Mouse (Mus musculus): ENCODE data around the gene Ercc6. TPM values are rescaled to one million over a fixed set of nuclear protein-coding genes. Genes with fewer than 3 reads are reported as not detected.
A peak's percentile ranks its signal among the peaks of the same experiment; 100 is the strongest.

Gene Ercc6
- polyA plus RNA-seq, 1 experiment, result not detected

GRCm38 (mm10) chr14:32509443-32509961 lies 3.8 kb upstream of the Ercc6 start:
- Histone ChIP-seq H3K4me1 (ENCODE audit: control insufficient read depth, insufficient read depth, low read length) (peaks cover 5% of the 10 kb centered on the region; the same call in 1 of the 2 replicates), H3K27ac (ENCODE audit: insufficient read depth, low read depth, low read length) (no peak overlapping the region), H3K4me3 (ENCODE audit: insufficient read depth, low read depth, low read length) (no peak overlapping the region)
- no peak for TF ChIP-seq POLR2A (IDR thresholded peaks at IDR 0.05; ENCODE audit: insufficient read depth, low read depth, low read length)
- no peak for TF ChIP-seq CTCF (IDR thresholded peaks at IDR 0.05; ENCODE audit: insufficient read depth, low read depth, low read length)
- WGBS, result 78% methylated on average over 6 of the region's 6 CpGs

GRCm38 (mm10) chr14:32512912-32513311 lies 409 bp upstream of the Ercc6 start:
- peak overlapping the region; percentile 96 for H3K4me3 ChIP-seq (ENCODE audit: insufficient read depth, low read depth, low read length)
- TF ChIP-seq CTCF (IDR thresholded peaks at IDR 0.05; ENCODE audit: insufficient read depth, low read depth, low read length) (no peak), POLR2A (IDR thresholded peaks at IDR 0.05; ENCODE audit: insufficient read depth, low read depth, low read length) (no peak)
- no peak overlapping the region for H3K27ac ChIP-seq (ENCODE audit: insufficient read depth, low read depth, low read length)
- 36% methylated on average over 9 of the region's 9 CpGs for WGBS
- peaks cover 10% of the 10 kb centered on the region for H3K4me1 ChIP-seq (ENCODE audit: control insufficient read depth, insufficient read depth, low read length)

DNA sequence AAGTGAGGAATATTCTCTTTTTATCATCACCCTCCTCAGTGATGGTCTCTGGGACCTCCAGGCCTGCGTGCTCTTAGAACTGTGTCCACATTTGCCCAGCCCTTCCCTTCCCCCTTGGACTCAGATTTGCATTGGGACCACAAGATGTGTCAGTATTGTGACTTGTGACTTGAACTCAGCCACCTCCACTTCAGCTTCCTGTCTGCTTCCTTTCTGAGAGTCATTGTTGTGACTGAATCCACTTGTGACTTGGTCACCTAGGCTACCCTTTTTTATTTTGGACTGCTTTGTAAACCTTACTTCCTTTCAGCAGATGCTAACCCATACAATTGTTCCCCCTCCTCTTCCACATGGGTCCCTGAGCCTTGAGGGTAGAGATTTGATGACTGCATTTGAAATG lies 2.8 kb downstream of the Ercc6 start:
- Histone ChIP-seq H3K4me3 (ENCODE audit: insufficient read depth, low read depth, low read length) (no peak overlapping the region), H3K27ac (ENCODE audit: insufficient read depth, low read depth, low read length) (no peak overlapping the region), H3K4me1 (ENCODE audit: control insufficient read depth, insufficient read depth, low read length) (peaks cover 10% of the 10 kb centered on the region)
- TF ChIP-seq POLR2A (IDR thresholded peaks at IDR 0.05; ENCODE audit: insufficient read depth, low read depth, low read length), result no peak
- no peak for TF ChIP-seq CTCF (IDR thresholded peaks at IDR 0.05; ENCODE audit: insufficient read depth, low read depth, low read length)
- 92% methylated on average over 1 of the region's 1 CpGs for WGBS

DNA sequence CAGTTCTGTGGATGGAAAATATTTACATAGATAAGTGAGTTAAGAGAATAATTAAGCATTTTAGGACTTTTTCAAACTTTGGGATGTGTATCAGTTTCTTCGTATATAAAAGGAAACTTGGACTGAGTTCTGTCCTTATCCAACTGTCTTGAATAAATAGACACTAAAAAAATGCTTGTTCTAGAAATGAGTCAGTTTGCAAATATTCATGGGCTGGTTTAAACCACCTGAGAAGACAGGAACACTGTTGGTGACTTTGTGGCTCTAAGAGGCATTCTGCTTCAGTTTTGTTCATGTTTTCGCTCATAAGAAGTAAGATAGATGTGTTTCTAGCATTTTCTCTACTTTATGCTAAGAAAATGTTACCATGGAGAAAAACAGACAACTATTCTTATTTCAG lies 5.2 kb downstream of the Ercc6 start:
- WGBS, result 94% methylated on average over 2 of the region's 2 CpGs
- Histone ChIP-seq H3K4me1 (ENCODE audit: control insufficient read depth, insufficient read depth, low read length) (peaks cover 5% of the 10 kb centered on the region; the same call in 1 of the 2 replicates), H3K27ac (ENCODE audit: insufficient read depth, low read depth, low read length) (no peak overlapping the region), H3K4me3 (ENCODE audit: insufficient read depth, low read depth, low read length) (no peak overlapping the region)
- no peak for TF ChIP-seq CTCF (IDR thresholded peaks at IDR 0.05; ENCODE audit: insufficient read depth, low read depth, low read length)
- no peak for TF ChIP-seq POLR2A (IDR thresholded peaks at IDR 0.05; ENCODE audit: insufficient read depth, low read depth, low read length)

DNA sequence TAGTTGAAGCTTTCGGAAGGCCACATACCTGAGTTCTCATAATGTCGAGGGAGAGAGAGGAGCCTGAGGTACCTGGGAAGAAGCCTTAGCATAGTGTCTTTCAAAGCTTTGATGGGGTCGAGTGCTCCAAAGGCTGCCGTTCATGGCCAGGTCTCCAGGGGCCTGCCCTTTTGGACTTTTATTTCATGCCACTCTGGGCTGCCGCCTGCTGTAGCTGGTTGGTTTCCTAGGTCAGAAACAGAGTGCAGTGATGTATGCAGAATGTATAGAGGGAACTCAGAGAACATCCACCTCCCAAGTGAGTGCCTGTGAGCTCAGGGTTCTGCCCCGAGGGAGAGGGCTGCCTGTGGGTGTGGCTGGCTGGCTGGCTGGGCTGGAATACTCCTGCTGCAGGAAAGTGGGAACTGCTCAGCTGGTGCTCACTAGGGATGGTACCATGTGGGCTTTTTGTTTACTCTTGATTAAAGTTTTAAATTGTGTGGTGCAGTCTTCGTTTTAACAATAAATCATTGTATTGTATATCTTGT lies 7.1 kb downstream of the Ercc6 start:
- no peak overlapping the region for H3K4me3 ChIP-seq (ENCODE audit: insufficient read depth, low read depth, low read length)
- TF ChIP-seq CTCF (IDR thresholded peaks at IDR 0.05; ENCODE audit: insufficient read depth, low read depth, low read length) (no peak), POLR2A (IDR thresholded peaks at IDR 0.05; ENCODE audit: insufficient read depth, low read depth, low read length) (no peak)
- 75% methylated on average over 7 of the region's 7 CpGs for WGBS
- H3K27ac ChIP-seq (ENCODE audit: insufficient read depth, low read depth, low read length), result no peak overlapping the region
- H3K4me1 ChIP-seq (ENCODE audit: control insufficient read depth, insufficient read depth, low read length), result peaks cover 5% of the 10 kb centered on the region; the same call in 1 of the 2 replicates

DNA sequence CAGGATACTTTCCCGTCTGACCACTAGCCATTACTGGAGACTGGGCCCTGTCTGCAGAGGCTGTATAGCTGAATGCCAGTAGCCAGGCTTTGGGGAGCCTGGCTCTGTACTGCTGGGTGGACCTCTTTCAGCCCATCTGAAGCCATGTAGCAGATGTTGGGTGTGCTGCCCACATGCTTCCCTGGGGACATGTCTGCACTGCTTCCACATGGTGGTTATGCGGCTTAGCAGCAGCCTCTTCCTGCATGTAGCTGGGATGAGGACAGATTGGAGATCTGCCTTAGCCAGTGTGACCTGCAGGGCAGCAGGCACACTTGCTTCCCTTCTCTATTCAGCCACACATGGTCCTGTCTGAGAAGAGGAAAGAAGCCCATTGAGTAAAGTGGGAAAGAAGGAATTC lies 9.0 kb downstream of the Ercc6 start:
- WGBS, result 90% methylated on average over 2 of the region's 2 CpGs
- Histone ChIP-seq H3K4me3 (ENCODE audit: insufficient read depth, low read depth, low read length) (no peak overlapping the region), H3K4me1 (ENCODE audit: control insufficient read depth, insufficient read depth, low read length) (peaks cover 11% of the 10 kb centered on the region), H3K27ac (ENCODE audit: insufficient read depth, low read depth, low read length) (no peak overlapping the region)
- TF ChIP-seq CTCF (IDR thresholded peaks at IDR 0.05; ENCODE audit: insufficient read depth, low read depth, low read length) (no peak), POLR2A (IDR thresholded peaks at IDR 0.05; ENCODE audit: insufficient read depth, low read depth, low read length) (no peak)

DNA sequence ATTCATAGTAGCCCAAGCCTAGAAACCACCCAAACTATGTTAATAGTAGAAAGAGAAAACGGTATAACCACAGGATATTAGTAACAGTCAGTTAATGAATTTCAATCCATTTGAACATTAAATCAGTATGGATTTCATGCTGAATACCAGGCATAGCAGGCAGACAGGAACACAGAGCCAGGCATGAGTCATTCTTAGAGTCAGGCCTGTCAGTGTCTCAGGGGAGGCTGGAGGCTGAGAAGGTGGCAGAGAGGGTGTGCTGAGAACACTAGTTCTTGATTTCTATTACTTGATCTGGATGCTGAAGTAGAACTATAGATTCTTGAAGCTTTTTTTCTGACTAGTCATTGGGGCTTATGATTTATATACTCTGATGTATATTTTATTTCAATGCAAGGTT lies 10.8 kb downstream of the Ercc6 start:
- H3K4me1 ChIP-seq (ENCODE audit: control insufficient read depth, insufficient read depth, low read length), result peaks cover 12% of the 10 kb centered on the region
- no peak overlapping the region for H3K27ac ChIP-seq (ENCODE audit: insufficient read depth, low read depth, low read length)
- TF ChIP-seq POLR2A (IDR thresholded peaks at IDR 0.05; ENCODE audit: insufficient read depth, low read depth, low read length) (no peak), CTCF (IDR thresholded peaks at IDR 0.05; ENCODE audit: insufficient read depth, low read depth, low read length) (no peak)
- H3K4me3 ChIP-seq (ENCODE audit: insufficient read depth, low read depth, low read length), result no peak overlapping the region
- WGBS, result 89% methylated on average over 1 of the region's 1 CpGs

DNA sequence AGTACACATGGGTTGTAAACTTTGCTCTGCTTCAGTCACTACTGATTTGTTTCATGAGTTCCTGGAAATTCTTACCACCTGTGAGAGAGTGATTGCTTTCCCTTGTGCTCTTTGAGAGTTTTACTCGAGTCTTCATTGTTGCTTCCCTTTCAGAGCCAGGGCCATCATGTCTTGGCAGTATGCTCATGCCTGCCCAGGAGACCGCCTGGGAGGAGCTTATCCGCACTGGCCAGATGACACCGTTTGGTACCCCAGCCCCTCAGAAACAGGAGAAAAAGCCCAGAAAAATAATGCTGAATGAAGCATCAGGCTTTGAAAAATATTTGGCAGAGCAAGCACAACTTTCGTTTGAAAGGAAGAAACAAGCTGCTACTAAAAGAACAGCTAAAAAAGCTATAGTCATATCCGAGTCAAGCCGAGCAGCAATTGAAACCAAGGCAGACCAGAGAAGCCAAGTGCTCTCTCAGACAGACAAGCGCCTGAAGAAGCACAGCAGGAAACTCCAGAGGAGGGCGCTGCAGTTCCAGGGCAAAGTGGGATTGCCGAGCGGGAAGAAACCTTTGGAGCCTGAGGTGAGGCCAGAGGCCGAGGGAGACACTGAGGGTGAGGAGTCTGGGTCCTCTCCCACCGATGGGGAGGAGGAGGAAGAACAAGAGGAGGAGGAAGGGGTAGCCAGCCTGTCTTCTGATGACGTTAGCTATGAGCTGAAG lies 12.8 kb downstream of the Ercc6 start:
- TF ChIP-seq CTCF (IDR thresholded peaks at IDR 0.05; ENCODE audit: insufficient read depth, low read depth, low read length) (no peak), POLR2A (IDR thresholded peaks at IDR 0.05; ENCODE audit: insufficient read depth, low read depth, low read length) (no peak)
- Histone ChIP-seq H3K4me3 (ENCODE audit: insufficient read depth, low read depth, low read length) (no peak overlapping the region), H3K27ac (ENCODE audit: insufficient read depth, low read depth, low read length) (no peak overlapping the region), H3K4me1 (ENCODE audit: control insufficient read depth, insufficient read depth, low read length) (peaks cover 14% of the 10 kb centered on the region)
- WGBS, result 56% methylated on average over 14 of the region's 14 CpGs

DNA sequence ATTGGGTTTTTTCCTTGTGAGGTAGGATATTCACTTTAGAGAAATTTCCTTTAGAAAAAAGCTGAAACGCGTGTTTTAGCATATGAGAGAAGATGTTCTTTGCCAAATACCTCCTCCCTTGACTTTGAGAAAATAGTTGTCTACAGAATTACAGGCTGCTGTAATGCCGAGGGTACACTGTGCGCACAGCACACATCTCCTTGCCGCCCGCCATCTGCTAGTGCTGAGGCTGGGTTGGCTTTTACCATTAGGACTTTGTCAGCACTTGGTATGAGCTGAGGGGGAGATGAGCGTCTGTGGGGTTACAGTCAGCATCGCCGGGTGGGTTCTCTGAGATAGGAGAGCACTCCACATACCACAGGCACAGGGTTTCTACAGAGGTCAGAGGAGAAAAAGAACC lies 13.9 kb downstream of the Ercc6 start:
- no peak for TF ChIP-seq POLR2A (IDR thresholded peaks at IDR 0.05; ENCODE audit: insufficient read depth, low read depth, low read length)
- no peak for TF ChIP-seq CTCF (IDR thresholded peaks at IDR 0.05; ENCODE audit: insufficient read depth, low read depth, low read length)
- peaks cover 19% of the 10 kb centered on the region for H3K4me1 ChIP-seq (ENCODE audit: control insufficient read depth, insufficient read depth, low read length)
- H3K4me3 ChIP-seq (ENCODE audit: insufficient read depth, low read depth, low read length), result no peak overlapping the region
- H3K27ac ChIP-seq (ENCODE audit: insufficient read depth, low read depth, low read length), result no peak overlapping the region
- 55% methylated on average over 9 of the region's 9 CpGs for WGBS

Data from olfactory bulb, adult 2 months (tissue).